8 mouse cellular contexts compared by ENCODE assay signal in genomic region chr11:117836306-117836705, GRCm38 (mm10). TPM values are rescaled to one million over a fixed set of nuclear protein-coding genes. Genes with fewer than 3 reads are reported as not detected.
DNase-seq lines count a peak whose midpoint lies in the region.

No protein-coding gene starts in this region.

- intact Hi-C loops in left cerebral cortex, postnatal 14 days (cut with DNase I) = no loop called here

- DNase-seq in heart, adult 11 months = peak; percentile 92
- DNase-seq in heart, adult 8-10 months (ENCODE audit: low spot score) = no peak
- DNase-seq in R1 (ENCODE audit: low read depth, low spot score) = peak; percentile 96
- DNase-seq in forelimb bud, embryonic 11.5 days (ENCODE audit: low read depth, low spot score) = peak; percentile 44
- DNase-seq in left cerebral cortex, postnatal 14 days (ENCODE audit: low spot score in 2 of 2) = peak; percentile 51 to 78
- peak; percentile 50 for DNase-seq in mesoderm, embryonic 11.5 days (ENCODE audit: low read depth, low spot score)
- no peak for DNase-seq in B cell, adult 2 months
- no peak for DNase-seq in gastrocnemius, adult 18-20 months (ENCODE audit: low spot score)

RNA-seq across cellular contexts. Expression of gene Tk1, which starts 10.4 kb away (rescaled TPM):
- total RNA-seq in heart, adult 8-10 months (2022) = 1 to 10 TPM in 3 of 4 experiments, under 1 TPM in 1; 0.78 to 3.2 (median 2.3) TPM
- total RNA-seq in left cerebral cortex, postnatal 14 days (2021) = 1 to 10 TPM; 1.3 to 1.4 TPM
- total RNA-seq in gastrocnemius, adult 18-20 months (2021) = 1 to 10 TPM; 3.0 to 4.7 TPM

RNA-seq across cellular contexts. Expression of gene Afmid, which starts 10.6 kb away (rescaled TPM):
- total RNA-seq in heart, adult 8-10 months (2022) = 1 to 10 TPM; 2.3 to 6.0 (median 4.9) TPM
- 1 to 10 TPM; 7.0 to 8.4 TPM for total RNA-seq in left cerebral cortex, postnatal 14 days (2021)
- 1 to 10 TPM; 2.8 to 4.5 TPM for total RNA-seq in gastrocnemius, adult 18-20 months (2021)

RNA-seq across cellular contexts. Expression of gene Birc5, which starts 12.7 kb away (rescaled TPM):
- under 1 TPM; 0.25 to 0.87 (median 0.67) TPM for total RNA-seq in heart, adult 8-10 months (2022)
- total RNA-seq in left cerebral cortex, postnatal 14 days (2021) = 1 to 10 TPM; 1.6 to 1.7 TPM
- total RNA-seq in gastrocnemius, adult 18-20 months (2021) = not detected

RNA-seq across cellular contexts. Expression of gene Tmem235, which starts 24.2 kb away (rescaled TPM):
- not detected for total RNA-seq in heart, adult 8-10 months (2022)
- total RNA-seq in left cerebral cortex, postnatal 14 days (2021) = not detected
- total RNA-seq in gastrocnemius, adult 18-20 months (2021) = not detected

RNA-seq across cellular contexts. Expression of gene Gm20708, which starts 26.8 kb away (rescaled TPM):
- 1 to 10 TPM in 2 of 4 experiments, under 1 TPM in 1, not detected in 1; 0.63 to 1.3 (median 1.2) TPM for total RNA-seq in heart, adult 8-10 months (2022)
- 1 to 10 TPM; 1.9 to 2.3 TPM for total RNA-seq in left cerebral cortex, postnatal 14 days (2021)
- total RNA-seq in gastrocnemius, adult 18-20 months (2021) = under 1 TPM; 0.47 to 0.68 TPM

Comparison
In these comparisons a context has a peak if more than half of its experiments do, and no peak if none do; other contexts are left out.
1. DNase-seq: peak in heart, adult 11 months (single experiment), R1 (single experiment), forelimb bud, embryonic 11.5 days (single experiment), left cerebral cortex, postnatal 14 days (2 of 2) and mesoderm, embryonic 11.5 days (single experiment); none in heart, adult 8-10 months (single experiment), B cell, adult 2 months (0 of 2) and gastrocnemius, adult 18-20 months (single experiment).